In genomic region chr15:52639790-52640189, GRCm38 (mm10) we compare ENCODE assay signal across 23 mouse cellular contexts.
DNase-seq lines count a peak whose midpoint lies in the region; ATAC-seq lines count a peak whose summit lies in the region.
"Had no signal": no experiment of that assay in that cellular context is flagged by ENCODE, and none has a peak within 500 bp of the region (broad histone marks: within the 10 kb centered on the region; RNA-seq: fewer than 3 reads in every experiment).

No protein-coding gene starts in this region.

- H3K27ac ChIP-seq in forebrain, embryonic 16.5 days (ENCODE audit: low read length) = no peak overlapping the region
- no peak overlapping the region for H3K27ac ChIP-seq in forebrain, embryonic 10.5 days
- H3K27ac ChIP-seq: embryonic facial prominence, embryonic 10.5 days; embryonic facial prominence, embryonic 12.5 days; forebrain, embryonic 13.5 days; forebrain, embryonic 15.5 days had no signal

- H3K4me1 ChIP-seq in forebrain, embryonic 16.5 days (replicated peaks; ENCODE audit: control insufficient read depth, insufficient read depth, low read length) = no peaks in the 10 kb centered on the region
- no peaks in the 10 kb centered on the region for H3K4me1 ChIP-seq in forebrain, embryonic 10.5 days
- H3K4me1 ChIP-seq: embryonic facial prominence, embryonic 10.5 days; embryonic facial prominence, embryonic 12.5 days; forebrain, embryonic 13.5 days; forebrain, embryonic 15.5 days had no signal

- no peaks in the 10 kb centered on the region for H3K27me3 ChIP-seq in forebrain, embryonic 16.5 days (replicated peaks; ENCODE audit: control insufficient read depth, insufficient read depth, low read length)
- H3K27me3 ChIP-seq in forebrain, embryonic 10.5 days (ENCODE audit: poor library complexity, severe bottlenecking) = no peaks in the 10 kb centered on the region
- H3K27me3 ChIP-seq: CH12.LX; embryonic facial prominence, embryonic 12.5 days; forebrain, embryonic 13.5 days; forebrain, embryonic 15.5 days had no signal

- no peak overlapping the region for H3K4me3 ChIP-seq in forebrain, embryonic 16.5 days (replicated peaks; ENCODE audit: low read length)
- no peak overlapping the region for H3K4me3 ChIP-seq in forebrain, embryonic 10.5 days
- H3K4me3 ChIP-seq: embryonic facial prominence, embryonic 10.5 days; embryonic facial prominence, embryonic 12.5 days; forebrain, embryonic 13.5 days; forebrain, embryonic 15.5 days had no signal

- no peak for DNase-seq in forebrain, embryonic 10.5 days (ENCODE audit: extremely low spot score, low spot score)
- peak; percentile 16 for DNase-seq in brain, adult 2 months (ENCODE audit: low read depth, low spot score)
- peak; percentile 15 for DNase-seq in telencephalon, adult 2 months (ENCODE audit: low read depth, low spot score)
- DNase-seq: adrenal gland, adult 8-10 months; adrenal gland, postnatal 14 days; adrenal gland, postnatal 36 days; B cell, adult 2 months; cerebellum, adult 11-12 months; cerebellum, adult 2 months; cerebellum, adult 9-10 months; cerebellum, postnatal 10 days; cerebellum, postnatal 25 days had no signal

- no peak overlapping the region for H3K4me2 ChIP-seq in forebrain, embryonic 16.5 days (ENCODE audit: low read length)
- H3K4me2 ChIP-seq: embryonic facial prominence, embryonic 12.5 days; forebrain, embryonic 13.5 days; forebrain, embryonic 15.5 days had no signal

- H3K36me3 ChIP-seq in forebrain, embryonic 16.5 days (ENCODE audit: control insufficient read depth, insufficient read depth) = no peaks in the 10 kb centered on the region
- H3K36me3 ChIP-seq in forebrain, embryonic 10.5 days (replicated peaks) = no peaks in the 10 kb centered on the region
- H3K36me3 ChIP-seq: embryonic facial prominence, embryonic 10.5 days; embryonic facial prominence, embryonic 12.5 days; forebrain, embryonic 15.5 days; G1E had no signal

- no peak overlapping the region for H3K9ac ChIP-seq in forebrain, embryonic 16.5 days (replicated peaks; ENCODE audit: low read depth, low read length)
- H3K9ac ChIP-seq: embryonic facial prominence, embryonic 12.5 days; forebrain, embryonic 13.5 days; forebrain, embryonic 15.5 days had no signal

- ATAC-seq in forebrain, embryonic 16.5 days = peak; percentile 36
- ATAC-seq in megakaryocyte, adult 5-6 weeks (ENCODE audit: poor library complexity, severe bottlenecking) = no peak
- ATAC-seq: activated CD4-positive, CD25-positive, alpha-beta regulatory T cell, adult 4 months; CD4-positive, CD25-positive, alpha-beta regulatory T cell, adult 4 months; forebrain, embryonic 13.5 days; forebrain, embryonic 15.5 days; Patski had no signal

- 82% methylated on average over 3 of the region's 3 CpGs for WGBS in forebrain, embryonic 16.5 days
- 91% methylated on average over 3 of the region's 3 CpGs for WGBS in forebrain, embryonic 10.5 days

- H3K9me3 ChIP-seq in forebrain, embryonic 16.5 days (ENCODE audit: control insufficient read depth, low read length) = no peaks in the 10 kb centered on the region
- H3K9me3 ChIP-seq in forebrain, embryonic 10.5 days = no peaks in the 10 kb centered on the region
- H3K9me3 ChIP-seq: embryonic facial prominence, embryonic 10.5 days; embryonic facial prominence, embryonic 12.5 days; forebrain, embryonic 13.5 days; forebrain, embryonic 15.5 days; G1E had no signal
